8 mouse cellular contexts compared by ENCODE assay signal in genomic region chr12:100527753-100528152, GRCm38 (mm10). TPM values are rescaled to one million over a fixed set of nuclear protein-coding genes. Genes with fewer than 3 reads are reported as not detected.
DNase-seq lines count a peak whose midpoint lies in the region; ATAC-seq and TF ChIP-seq lines count a peak whose summit lies in the region.

No protein-coding gene starts in this region.

- TF ChIP-seq POLR2A in limb, embryonic 14.5 days (IDR thresholded peaks at IDR 0.05; ENCODE audit: borderline replicate concordance, extremely low read depth, insufficient read depth, insufficient read length): no peak

- peaks cover 8% of the 10 kb centered on the region; the same call in 1 of the 2 replicates for H3K4me1 ChIP-seq in embryonic facial prominence, embryonic 14.5 days (ENCODE audit: control insufficient read depth, insufficient read depth, low read length)
- H3K4me1 ChIP-seq in heart, embryonic 12.5 days (replicated peaks): peaks cover 45% of the 10 kb centered on the region
- peaks cover 38% of the 10 kb centered on the region for H3K4me1 ChIP-seq in kidney, embryonic 15.5 days
- H3K4me1 ChIP-seq in limb, embryonic 14.5 days (ENCODE audit: control insufficient read depth, insufficient read depth, low read length): peaks cover 6% of the 10 kb centered on the region; the same call in 1 of the 2 replicates
- H3K4me1 ChIP-seq in midbrain, embryonic 14.5 days (ENCODE audit: control insufficient read depth, insufficient read depth, low read length): 0 out of 2 replicates have a peak, but pooled peaks cover 4% of the 10 kb centered on the region

- ATAC-seq in embryonic facial prominence, embryonic 14.5 days (ENCODE audit: low read depth): peak; percentile 98
- peak; percentile 91 for ATAC-seq in heart, embryonic 12.5 days (ENCODE audit: insufficient number of reproducible peaks, low FRiP score)
- ATAC-seq in kidney, embryonic 15.5 days (replicated peaks; ENCODE audit: low FRiP score): peak; percentile 97
- ATAC-seq in limb, embryonic 14.5 days (ENCODE audit: low FRiP score, low read depth): peak; percentile 98
- peak; percentile 97 for ATAC-seq in midbrain, embryonic 14.5 days (ENCODE audit: low FRiP score, low TSS enrichment)

- 9% methylated on average over 9 of the region's 9 CpGs for WGBS in embryonic facial prominence, embryonic 14.5 days
- 9% methylated on average over 9 of the region's 9 CpGs for WGBS in heart, embryonic 12.5 days
- 5% methylated on average over 9 of the region's 9 CpGs for WGBS in kidney, embryonic 15.5 days
- WGBS in limb, embryonic 14.5 days: 9% methylated on average over 9 of the region's 9 CpGs
- 7% methylated on average over 9 of the region's 9 CpGs for WGBS in midbrain, embryonic 14.5 days

- H3K9me3 ChIP-seq in embryonic facial prominence, embryonic 14.5 days (ENCODE audit: control insufficient read depth, low read length): no peaks in the 10 kb centered on the region
- H3K9me3 ChIP-seq in heart, embryonic 12.5 days (replicated peaks): no peaks in the 10 kb centered on the region
- H3K9me3 ChIP-seq in kidney, embryonic 15.5 days (replicated peaks): no peaks in the 10 kb centered on the region
- H3K9me3 ChIP-seq in limb, embryonic 14.5 days (ENCODE audit: control insufficient read depth, low read length): no peaks in the 10 kb centered on the region
- no peaks in the 10 kb centered on the region for H3K9me3 ChIP-seq in midbrain, embryonic 14.5 days (ENCODE audit: control insufficient read depth, low read length)

- peak; percentile 56 to 74 for DNase-seq in urinary bladder, postnatal 4 days (ENCODE audit: low spot score in 2 of 2)
- no peak for DNase-seq in urinary bladder, postnatal 25 days (ENCODE audit: low spot score)
- DNase-seq in embryonic facial prominence, embryonic 14.5 days (ENCODE audit: low spot score): peak; percentile 92
- DNase-seq in limb, embryonic 14.5 days (ENCODE audit: low spot score): peak; percentile 85
- DNase-seq in midbrain, embryonic 14.5 days: peak; percentile 87
- peak; percentile 82 for DNase-seq in splenic B cell, adult 2 months (ENCODE audit: low read depth, low spot score)

- H3K9ac ChIP-seq in embryonic facial prominence, embryonic 14.5 days (ENCODE audit: low read depth, low read length): no peak overlapping the region
- H3K9ac ChIP-seq in heart, embryonic 12.5 days: peak overlapping the region; percentile 31; the same call in 1 of the 2 replicates
- no peak overlapping the region for H3K9ac ChIP-seq in kidney, embryonic 15.5 days
- no peak overlapping the region for H3K9ac ChIP-seq in limb, embryonic 14.5 days (ENCODE audit: low read depth, low read length, severe bottlenecking)
- H3K9ac ChIP-seq in midbrain, embryonic 14.5 days (replicated peaks; ENCODE audit: low read length): no peak overlapping the region

- peak overlapping the region; percentile 45 for H3K4me2 ChIP-seq in embryonic facial prominence, embryonic 14.5 days (ENCODE audit: low read depth, low read length)
- peak overlapping the region; percentile 59 for H3K4me2 ChIP-seq in heart, embryonic 12.5 days
- peak overlapping the region; percentile 59 for H3K4me2 ChIP-seq in kidney, embryonic 15.5 days
- H3K4me2 ChIP-seq in limb, embryonic 14.5 days (replicated peaks; ENCODE audit: low read depth, low read length, severe bottlenecking): peak overlapping the region; percentile 35; the same call in 1 of the 2 replicates
- H3K4me2 ChIP-seq in midbrain, embryonic 14.5 days (ENCODE audit: low read length): peak overlapping the region; percentile 49

- no peak overlapping the region for H3K4me3 ChIP-seq in embryonic facial prominence, embryonic 14.5 days (ENCODE audit: low read depth, low read length)
- peak overlapping the region; percentile 20; the same call in 1 of the 2 replicates for H3K4me3 ChIP-seq in heart, embryonic 12.5 days
- H3K4me3 ChIP-seq in kidney, embryonic 15.5 days (replicated peaks): peak overlapping the region; percentile 26
- H3K4me3 ChIP-seq in limb, embryonic 14.5 days (replicated peaks; ENCODE audit: low read length): no peak overlapping the region
- no peak overlapping the region for H3K4me3 ChIP-seq in midbrain, embryonic 14.5 days (replicated peaks; ENCODE audit: low read depth, low read length)

- H3K36me3 ChIP-seq in embryonic facial prominence, embryonic 14.5 days (ENCODE audit: control insufficient read depth, insufficient read depth, low read length): no peaks in the 10 kb centered on the region
- no peaks in the 10 kb centered on the region for H3K36me3 ChIP-seq in heart, embryonic 12.5 days
- no peaks in the 10 kb centered on the region for H3K36me3 ChIP-seq in kidney, embryonic 15.5 days
- no peaks in the 10 kb centered on the region for H3K36me3 ChIP-seq in limb, embryonic 14.5 days (ENCODE audit: control insufficient read depth, insufficient read depth, low read length)
- no peaks in the 10 kb centered on the region for H3K36me3 ChIP-seq in midbrain, embryonic 14.5 days (ENCODE audit: control insufficient read depth, insufficient read depth, low read length)
- no peaks in the 10 kb centered on the region for H3K36me3 ChIP-seq in splenic B cell, adult 2 months (ENCODE audit: control insufficient read depth, insufficient read depth, low read length, poor library complexity, severe bottlenecking)

- no peak overlapping the region for H3K27ac ChIP-seq in embryonic facial prominence, embryonic 14.5 days (replicated peaks; ENCODE audit: low read depth, low read length)
- H3K27ac ChIP-seq in heart, embryonic 12.5 days (ENCODE audit: poor library complexity, severe bottlenecking): peak overlapping the region; percentile 79; the same call in 1 of the 2 replicates
- peak overlapping the region; percentile 75 for H3K27ac ChIP-seq in kidney, embryonic 15.5 days
- no peak overlapping the region for H3K27ac ChIP-seq in limb, embryonic 14.5 days (replicated peaks; ENCODE audit: low read depth, low read length)
- H3K27ac ChIP-seq in midbrain, embryonic 14.5 days (replicated peaks; ENCODE audit: low read depth, low read length): no peak overlapping the region

- H3K27me3 ChIP-seq in embryonic facial prominence, embryonic 14.5 days (replicated peaks; ENCODE audit: control insufficient read depth, insufficient read depth, low read length): no peaks in the 10 kb centered on the region
- no peaks in the 10 kb centered on the region for H3K27me3 ChIP-seq in heart, embryonic 12.5 days (replicated peaks)
- no peaks in the 10 kb centered on the region for H3K27me3 ChIP-seq in kidney, embryonic 15.5 days
- H3K27me3 ChIP-seq in limb, embryonic 14.5 days (ENCODE audit: control insufficient read depth, insufficient read depth, low read length): no peaks in the 10 kb centered on the region
- no peaks in the 10 kb centered on the region for H3K27me3 ChIP-seq in midbrain, embryonic 14.5 days (ENCODE audit: control insufficient read depth, insufficient read depth, low read length)
- H3K27me3 ChIP-seq in splenic B cell, adult 2 months (ENCODE audit: control insufficient read depth, insufficient read depth, low read length, poor library complexity, severe bottlenecking): no peaks in the 10 kb centered on the region

RNA-seq across cellular contexts. Expression of gene Ttc7b, which starts 7.1 kb away (rescaled TPM):
- 6.6 and 6.7 TPM in 2 replicates for polyA plus RNA-seq in embryonic facial prominence, embryonic 14.5 days (2014; fragmentation: Nextera tagmentation; extraction: Ambion mirVana)
- 6.9 and 7.6 TPM in 2 replicates for polyA plus RNA-seq in heart, embryonic 12.5 days (2016; fragmentation: Nextera tagmentation; extraction: Ambion mirVana)
- 4.2 and 4.3 TPM in 2 replicates for polyA plus RNA-seq in kidney, embryonic 15.5 days (2015; fragmentation: Nextera tagmentation; extraction: Ambion mirVana)
- polyA plus RNA-seq in limb, embryonic 14.5 days (2012; rRNA removed): 28.1 and 38.0 TPM in 2 replicates
- polyA plus RNA-seq in limb, embryonic 14.5 days (2014; fragmentation: Nextera tagmentation; extraction: Ambion mirVana): 7.3 and 11.4 TPM in 2 replicates
- polyA plus RNA-seq in midbrain, embryonic 14.5 days (2014; fragmentation: Nextera tagmentation; extraction: Ambion mirVana): 8.5 and 9.6 TPM in 2 replicates

Comparison
In these comparisons a context has a peak if more than half of its experiments do, and no peak if none do; other contexts are left out.
1. H3K27ac ChIP-seq: peak in heart, embryonic 12.5 days (single experiment) and kidney, embryonic 15.5 days (single experiment); none in embryonic facial prominence, embryonic 14.5 days (single experiment), limb, embryonic 14.5 days (single experiment) and midbrain, embryonic 14.5 days (single experiment).
2. H3K4me3 ChIP-seq: peak in heart, embryonic 12.5 days (single experiment) and kidney, embryonic 15.5 days (single experiment); none in embryonic facial prominence, embryonic 14.5 days (single experiment), limb, embryonic 14.5 days (single experiment) and midbrain, embryonic 14.5 days (single experiment).
3. Peak in every context shown above with its lines, with median percentiles within 50 percentile points of each other: ATAC-seq and H3K4me2 ChIP-seq.